Mouse (Mus musculus) liver, embryonic 16.5 days (tissue): ENCODE data around the gene Ninl. TPM values are rescaled to one million over a fixed set of nuclear protein-coding genes. Genes with fewer than 3 reads are reported as not detected.
"Not testable (repeated sequence)": the region's sequence is repeated elsewhere in the genome, so short reads cannot be mapped to it uniquely, and the experiment has no call there.

ENCODE experiments used
- ATAC-seq: fragments of 200-750 bp; cut with Nextera tagmentation; 2 replicates; pipeline ENCODE4 v1.8.0; 2017; ENCODE audit warnings: low read depth, mild to moderate bottlenecking, moderate number of reproducible peaks, moderate library complexity
- H3K27ac ChIP-seq: fragments of 300-500 bp; sonication (generic); 2 replicates; pipeline ENCODE4 v1.5.1; 2014; ENCODE audit warnings: mild to moderate bottlenecking, low read length
- H3K27me3 ChIP-seq: fragments of 300-500 bp; sonication (generic); 2 replicates; pipeline ENCODE4 v1.6.1; 2014; ENCODE audit warnings: low read depth, low read length, mixed read lengths; ENCODE audit not compliant: control insufficient read depth, insufficient read depth
- H3K36me3 ChIP-seq: fragments of 300-500 bp; sonication (generic); 2 replicates; pipeline ENCODE4 v1.6.1; 2014; ENCODE audit warnings: mild to moderate bottlenecking; ENCODE audit not compliant: control insufficient read depth, insufficient read depth
- H3K4me1 ChIP-seq: fragments of 300-500 bp; sonication (generic); 2 replicates; pipeline ENCODE4 v1.6.1; 2014; ENCODE audit warnings: low read depth, low read length, mixed read lengths; ENCODE audit not compliant: control insufficient read depth
- H3K4me2 ChIP-seq: fragments of 300-500 bp; sonication (generic); 2 replicates; pipeline ENCODE4 v1.6.1; 2014; ENCODE audit warnings: low read depth, low read length, mixed read lengths
- H3K4me3 ChIP-seq: fragments of 300-500 bp; sonication (generic); 2 replicates; pipeline ENCODE4 v1.5.1; 2014; ENCODE audit warnings: low read depth, mild to moderate bottlenecking, low read length
- H3K9ac ChIP-seq: fragments of 300-500 bp; sonication (generic); 2 replicates; pipeline ENCODE4 v1.6.1; 2014; ENCODE audit warnings: low read depth, low read length
- H3K9me3 ChIP-seq: fragments of 300-500 bp; sonication (generic); replicated peaks from 2 replicates; pipeline ENCODE4 v1.6.1; 2016; ENCODE audit warnings: low read length; ENCODE audit not compliant: control insufficient read depth
- WGBS: fragments of 180-500 bp; shearing (Covaris S2); extraction: QIAGEN DNeasy Blood & Tissue Kit; methylation state at CpG from one replicate; pipeline ENCODE4 v1.1.7; 2014; ENCODE audit not compliant: insufficient replicate concordance; 5-methylcytosine and 5-hydroxymethylcytosine counted together
- polyA plus RNA-seq: library from polyadenylated mRNA; unstranded; fragments of >200 nt; fragmentation: Nextera tagmentation; extraction: Ambion mirVana; gene quantifications from 2 replicates; pipeline ENCODE4 v1.2.1, GENCODE M21; 2015

Gene Ninl
- polyA plus RNA-seq, 1 experiment from 2014 or later, result 13.1 TPM

GRCm38 (mm10) chr2:150910295-150910881 lies 128.8 kb downstream of the Ninl start:
- Histone ChIP-seq H3K9me3 (no peaks in the 10 kb centered on the region), H3K4me3 (peak overlapping the region; percentile 93), H3K36me3 (no peaks in the 10 kb centered on the region), H3K27ac (peak overlapping the region; percentile 93), H3K27me3 (no peaks in the 10 kb centered on the region), H3K9ac (peak overlapping the region; percentile 81), H3K4me1 (peaks cover 8% of the 10 kb centered on the region), H3K4me2 (peak overlapping the region; percentile 73)
- ATAC-seq, result no peak
- WGBS, result 44% methylated on average over 7 of the region's 10 CpGs

DNA sequence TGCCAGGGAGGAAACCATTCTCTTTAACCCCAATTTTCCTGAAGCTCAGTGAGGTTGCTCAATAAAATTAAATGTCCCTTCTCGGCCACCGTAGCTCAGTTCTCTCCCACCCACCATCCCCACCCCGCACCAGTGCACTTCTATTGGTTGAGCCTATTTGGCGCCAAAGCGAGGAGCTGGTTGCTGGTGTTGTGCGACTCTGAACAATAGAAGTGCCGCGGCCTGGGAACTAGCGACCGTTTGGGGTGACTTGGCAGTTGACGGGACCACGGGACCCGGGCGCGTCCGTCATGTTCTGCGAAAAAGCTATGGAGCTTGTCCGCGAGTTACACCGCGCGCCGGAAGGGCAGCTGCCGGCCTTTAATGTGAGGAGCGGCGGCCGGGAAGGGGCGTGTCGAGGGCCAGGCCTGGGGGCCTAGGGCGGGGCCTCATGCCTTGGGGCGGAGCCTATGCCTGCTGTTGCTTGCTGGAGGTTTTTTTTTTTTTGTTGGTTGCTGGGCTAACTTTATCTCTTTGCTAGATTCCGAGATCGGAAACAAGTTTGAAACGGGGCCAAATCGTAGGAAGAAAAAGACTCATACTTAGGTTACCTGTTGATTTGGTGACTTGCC lies 129.6 kb downstream of the Ninl start:
- peak; percentile 92 for ATAC-seq
- Histone ChIP-seq H3K4me2 (peak overlapping the region; percentile 73), H3K27ac (peak overlapping the region; percentile 93), H3K9me3 (no peaks in the 10 kb centered on the region), H3K4me3 (peak overlapping the region; percentile 93), H3K4me1 (peaks cover 13% of the 10 kb centered on the region), H3K27me3 (no peaks in the 10 kb centered on the region), H3K36me3 (no peaks in the 10 kb centered on the region), H3K9ac (peak overlapping the region; percentile 81)
- WGBS, result under 1% methylated on average over 35 of the region's 35 CpGs

- peaks cover 16% of the 10 kb centered on the region for H3K4me1 ChIP-seq
- H3K36me3 ChIP-seq, H3K27me3 ChIP-seq, H3K9me3 ChIP-seq, H3K27ac ChIP-seq, ATAC-seq: not testable (repeated sequence)
- peak overlapping the region; percentile 93 for H3K4me3 ChIP-seq
- H3K4me2 ChIP-seq, result peak overlapping the region; percentile 73
- WGBS, result 44% methylated on average over 6 of the region's 6 CpGs
- peak overlapping the region; percentile 81 for H3K9ac ChIP-seq
Observed at GRCm38 (mm10) chr2:150908881-150909280, 130.3 kb downstream of the Ninl start.

- no peaks in the 10 kb centered on the region for H3K27me3 ChIP-seq
- H3K4me2 ChIP-seq, result peak within 1 kb of the TSS; percentile 98
- peak within 1 kb of the TSS; percentile 91 for H3K4me3 ChIP-seq
- peak within 1 kb of the TSS; percentile 85 for H3K9ac ChIP-seq
- peak; percentile 46 for ATAC-seq
- H3K9me3 ChIP-seq, result no peaks in the 10 kb centered on the region
- WGBS, result 29% methylated on average over 9 of the region's 9 CpGs
- H3K27ac ChIP-seq, result peak within 1 kb of the TSS; percentile 91
- H3K4me1 ChIP-seq, result peaks cover 18% of the 10 kb centered on the region
- H3K36me3 ChIP-seq, result no peaks in the 10 kb centered on the region
Observed at GRCm38 (mm10) chr2:150904936-150905450, 134.2 kb downstream of the Ninl start, which contains the start of gene Gins1. Gene Gins1, plus strand, starts transcription at chr2:150905400.

GRCm38 (mm10) chr2:150904272-150904935 lies 134.8 kb downstream of the Ninl start, which contains the start of gene Abhd12:
Gene Abhd12, minus strand, starts transcription at chr2:150904741.
- Histone ChIP-seq H3K9ac (peak within 1 kb of the TSS; percentile 85), H3K4me2 (peak within 1 kb of the TSS; percentile 98), H3K4me1 (peaks cover 18% of the 10 kb centered on the region), H3K9me3 (no peaks in the 10 kb centered on the region), H3K27me3 (no peaks in the 10 kb centered on the region), H3K36me3 (no peaks in the 10 kb centered on the region), H3K4me3 (peak within 1 kb of the TSS; percentile 91), H3K27ac (peak within 1 kb of the TSS; percentile 91)
- ATAC-seq, result peak; percentile 96
- under 1% methylated on average over 72 of the region's 72 CpGs for WGBS

GRCm38 (mm10) chr2:150902347-150902746 lies 136.8 kb downstream of the Ninl start:
- ATAC-seq, result no peak
- H3K9ac ChIP-seq, result no peak overlapping the region
- H3K4me2 ChIP-seq, result no peak overlapping the region
- H3K27ac ChIP-seq, result no peak overlapping the region
- no peak overlapping the region for H3K4me3 ChIP-seq
- peaks cover 14% of the 10 kb centered on the region for H3K4me1 ChIP-seq
- no peaks in the 10 kb centered on the region for H3K9me3 ChIP-seq
- H3K27me3 ChIP-seq, result no peaks in the 10 kb centered on the region
- WGBS, result 78% methylated on average over 8 of the region's 8 CpGs
- no peaks in the 10 kb centered on the region for H3K36me3 ChIP-seq

- no peak for ATAC-seq
- WGBS, result 73% methylated on average over 6 of the region's 6 CpGs
Observed at GRCm38 (mm10) chr2:150900341-150900740, 138.8 kb downstream of the Ninl start.

DNA sequence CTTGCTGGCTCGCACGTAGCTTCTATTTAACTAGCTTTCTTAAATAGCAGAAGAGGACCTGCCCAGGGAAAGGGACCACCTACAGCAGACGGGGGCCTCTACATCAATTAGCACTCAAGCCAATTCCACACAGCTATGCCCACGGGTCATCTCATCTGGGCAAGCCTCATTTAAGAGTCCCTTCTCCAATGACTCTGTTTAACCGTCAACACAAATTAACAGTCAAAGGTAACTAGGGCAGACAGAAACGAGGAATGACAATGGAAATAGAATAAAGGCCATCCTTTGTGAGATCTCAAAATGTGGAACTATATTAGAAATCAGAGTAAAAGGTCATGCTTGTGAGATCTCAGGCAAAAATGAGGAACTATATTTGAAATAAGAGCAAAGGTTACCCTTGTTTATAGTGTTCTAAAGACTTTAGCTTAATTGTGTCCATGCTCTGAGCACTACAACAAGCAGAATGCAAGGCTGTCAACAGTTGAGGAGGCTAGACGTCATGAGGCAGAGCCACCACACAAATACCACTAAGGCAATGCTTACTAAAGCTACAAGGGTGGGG lies 143.4 kb downstream of the Ninl start:
- H3K4me2 ChIP-seq, result no peak overlapping the region
- H3K9ac ChIP-seq, result no peak overlapping the region
- H3K27me3 ChIP-seq, result no peaks in the 10 kb centered on the region
- H3K27ac ChIP-seq, result no peak overlapping the region
- no peak overlapping the region for H3K4me3 ChIP-seq
- no peak for ATAC-seq
- WGBS, result 66% methylated on average over 7 of the region's 7 CpGs
- no peaks in the 10 kb centered on the region for H3K4me1 ChIP-seq
- no peaks in the 10 kb centered on the region for H3K36me3 ChIP-seq
- H3K9me3 ChIP-seq, result no peaks in the 10 kb centered on the region

More at GRCm38 (mm10) chr2:150900341-150900740, 138.8 kb downstream of the Ninl start:
- no peak overlapping the region for H3K27ac ChIP-seq
- H3K4me2 ChIP-seq, result no peak overlapping the region
- no peaks in the 10 kb centered on the region for H3K27me3 ChIP-seq
- no peaks in the 10 kb centered on the region for H3K36me3 ChIP-seq
- H3K4me1 ChIP-seq, result peaks cover 13% of the 10 kb centered on the region
- H3K9ac ChIP-seq, result no peak overlapping the region
- no peaks in the 10 kb centered on the region for H3K9me3 ChIP-seq
- H3K4me3 ChIP-seq, result no peak overlapping the region
